Mouse (Mus musculus): ENCODE results near the gene Lias. TPM values are rescaled to one million over a fixed set of nuclear protein-coding genes. Genes with fewer than 3 reads are reported as not detected.

Lias gene
- polyA plus RNA-seq, 1 experiment, result 23.2 TPM

- no peak for TF ChIP-seq POLR2A (IDR thresholded peaks at IDR 0.05; ENCODE audit: borderline replicate concordance, low read depth, low read length)
- no peak for TF ChIP-seq CTCF (IDR thresholded peaks at IDR 0.05; ENCODE audit: low read depth, low read length)
- Histone ChIP-seq H3K27ac (ENCODE audit: insufficient read depth, low read depth, low read length) (no peak overlapping the region), H3K4me3 (ENCODE audit: insufficient read depth, low read length) (no peak overlapping the region), H3K4me1 (ENCODE audit: control insufficient read depth, insufficient read depth, low read length) (peaks cover 5% of the 10 kb centered on the region)
These were observed 31.5 kb downstream of the Lias start for GRCm38 (mm10) chr5:65422803-65423202.

GRCm38 (mm10) chr5:65424215-65424614, 32.9 kb downstream of the Lias start:
- Histone ChIP-seq H3K27ac (ENCODE audit: insufficient read depth, low read depth, low read length) (no peak overlapping the region), H3K4me1 (ENCODE audit: control insufficient read depth, insufficient read depth, low read length) (peaks cover 14% of the 10 kb centered on the region), H3K4me3 (ENCODE audit: insufficient read depth, low read length) (no peak overlapping the region)
- TF ChIP-seq POLR2A (IDR thresholded peaks at IDR 0.05; ENCODE audit: borderline replicate concordance, low read depth, low read length), result no peak
- no peak for TF ChIP-seq CTCF (IDR thresholded peaks at IDR 0.05; ENCODE audit: low read depth, low read length)

- Histone ChIP-seq H3K27ac (ENCODE audit: insufficient read depth, low read depth, low read length) (no peak overlapping the region), H3K4me3 (ENCODE audit: insufficient read depth, low read length) (no peak overlapping the region), H3K4me1 (ENCODE audit: control insufficient read depth, insufficient read depth, low read length) (peaks cover 17% of the 10 kb centered on the region)
- TF ChIP-seq POLR2A (IDR thresholded peaks at IDR 0.05; ENCODE audit: borderline replicate concordance, low read depth, low read length) (no peak), CTCF (IDR thresholded peaks at IDR 0.05; ENCODE audit: low read depth, low read length) (no peak)
These were observed 34.0 kb downstream of the Lias start for GRCm38 (mm10) chr5:65425251-65425650.

GRCm38 (mm10) chr5:65428321-65428720, 37.0 kb downstream of the Lias start:
- H3K4me1 ChIP-seq (ENCODE audit: control insufficient read depth, insufficient read depth, low read length), result peaks cover 17% of the 10 kb centered on the region
- TF ChIP-seq POLR2A (IDR thresholded peaks at IDR 0.05; ENCODE audit: borderline replicate concordance, low read depth, low read length), result no peak
- no peak for TF ChIP-seq CTCF (IDR thresholded peaks at IDR 0.05; ENCODE audit: low read depth, low read length)
- H3K27ac ChIP-seq (ENCODE audit: insufficient read depth, low read depth, low read length), result no peak overlapping the region
- H3K4me3 ChIP-seq (ENCODE audit: insufficient read depth, low read length), result no peak overlapping the region

GRCm38 (mm10) chr5:65429441-65429840, 38.1 kb downstream of the Lias start:
- TF ChIP-seq POLR2A (IDR thresholded peaks at IDR 0.05; ENCODE audit: borderline replicate concordance, low read depth, low read length) (no peak), CTCF (IDR thresholded peaks at IDR 0.05; ENCODE audit: low read depth, low read length) (no peak)
- Histone ChIP-seq H3K27ac (ENCODE audit: insufficient read depth, low read depth, low read length) (no peak overlapping the region), H3K4me3 (ENCODE audit: insufficient read depth, low read length) (no peak overlapping the region), H3K4me1 (ENCODE audit: control insufficient read depth, insufficient read depth, low read length) (peaks cover 19% of the 10 kb centered on the region)

- Histone ChIP-seq H3K4me3 (ENCODE audit: insufficient read depth, low read length) (peak overlapping the region; percentile 89), H3K27ac (ENCODE audit: insufficient read depth, low read depth, low read length) (no peak overlapping the region), H3K4me1 (ENCODE audit: control insufficient read depth, insufficient read depth, low read length) (peaks cover 9% of the 10 kb centered on the region)
- no peak for TF ChIP-seq POLR2A (IDR thresholded peaks at IDR 0.05; ENCODE audit: borderline replicate concordance, low read depth, low read length)
- TF ChIP-seq CTCF (IDR thresholded peaks at IDR 0.05; ENCODE audit: low read depth, low read length), result no peak
These were observed 43.4 kb downstream of the Lias start for GRCm38 (mm10) chr5:65434471-65435362.

- H3K27ac ChIP-seq (ENCODE audit: insufficient read depth, low read depth, low read length), result peak overlapping the region; percentile 31
- H3K4me3 ChIP-seq (ENCODE audit: insufficient read depth, low read length), result peak overlapping the region; percentile 89
- TF ChIP-seq POLR2A (IDR thresholded peaks at IDR 0.05; ENCODE audit: borderline replicate concordance, low read depth, low read length) (peak; percentile 71; the same call in 1 of the 2 replicates), CTCF (IDR thresholded peaks at IDR 0.05; ENCODE audit: low read depth, low read length) (no peak)
- H3K4me1 ChIP-seq (ENCODE audit: control insufficient read depth, insufficient read depth, low read length), result peaks cover 15% of the 10 kb centered on the region
These were observed 44.1 kb downstream of the Lias start for GRCm38 (mm10) chr5:65435363-65435805.

GRCm38 (mm10) chr5:65435806-65436561, 44.7 kb downstream of the Lias start, which contains the start of gene Ugdh:
TSS of gene Ugdh (minus strand) at chr5:65435949.
- Histone ChIP-seq H3K27ac (ENCODE audit: insufficient read depth, low read depth, low read length) (peak within 1 kb of the TSS; percentile 69), H3K4me1 (ENCODE audit: control insufficient read depth, insufficient read depth, low read length) (peaks cover 20% of the 10 kb centered on the region), H3K4me3 (ENCODE audit: insufficient read depth, low read length) (peak within 1 kb of the TSS; percentile 89)
- no peak for TF ChIP-seq CTCF (IDR thresholded peaks at IDR 0.05; ENCODE audit: low read depth, low read length)
- TF ChIP-seq POLR2A (IDR thresholded peaks at IDR 0.05; ENCODE audit: borderline replicate concordance, low read depth, low read length), result peak; percentile 64; the same call in 1 of the 2 replicates

GRCm38 (mm10) chr5:65438041-65438440, 46.7 kb downstream of the Lias start:
- Histone ChIP-seq H3K4me3 (ENCODE audit: insufficient read depth, low read length) (no peak overlapping the region), H3K27ac (ENCODE audit: insufficient read depth, low read depth, low read length) (no peak overlapping the region), H3K4me1 (ENCODE audit: control insufficient read depth, insufficient read depth, low read length) (peaks cover 24% of the 10 kb centered on the region)
- TF ChIP-seq POLR2A (IDR thresholded peaks at IDR 0.05; ENCODE audit: borderline replicate concordance, low read depth, low read length) (no peak), CTCF (IDR thresholded peaks at IDR 0.05; ENCODE audit: low read depth, low read length) (no peak)

Data from bone marrow macrophage, adult 2 months (primary cell).